ENCODE assay signal across 18 mouse cellular contexts in the genomic region with DNA sequence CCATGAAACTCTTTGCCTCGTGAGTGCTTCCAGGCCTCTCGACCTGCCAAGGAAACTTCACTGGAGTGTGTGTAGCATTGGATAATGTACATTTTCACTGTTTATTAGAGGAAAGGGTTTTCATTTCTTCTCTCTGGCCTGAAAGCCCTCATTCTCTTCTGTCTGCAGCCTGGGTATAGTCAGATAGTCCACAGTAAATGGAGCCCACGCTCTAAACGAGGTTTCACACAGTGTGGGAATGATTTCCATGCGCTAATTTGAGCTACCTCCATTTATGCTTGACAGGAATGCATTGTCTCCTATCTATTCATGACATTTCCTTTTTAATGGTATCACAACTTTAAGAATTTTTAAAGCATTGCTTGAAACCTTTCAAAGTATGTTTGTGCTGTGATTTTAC.
"Had no signal": no experiment of that assay in that cellular context is flagged by ENCODE, and none has a peak within 500 bp of the region (broad histone marks: within the 10 kb centered on the region; RNA-seq: fewer than 3 reads in every experiment).

No protein-coding gene starts in this region.

- H3K4me1 ChIP-seq: midbrain, embryonic 10.5 days; midbrain, embryonic 12.5 days; neural tube, embryonic 13.5 days; neural tube, embryonic 15.5 days had no signal

- H3K9ac ChIP-seq: lung, embryonic 14.5 days; midbrain, embryonic 12.5 days; neural tube, embryonic 13.5 days; neural tube, embryonic 15.5 days had no signal

- H3K27ac ChIP-seq: midbrain, embryonic 10.5 days; midbrain, embryonic 12.5 days; neural tube, embryonic 13.5 days; neural tube, embryonic 15.5 days had no signal

- H3K9me3 ChIP-seq: midbrain, embryonic 10.5 days; midbrain, embryonic 12.5 days; neural tube, embryonic 13.5 days; neural tube, embryonic 15.5 days had no signal

- H3K4me3 ChIP-seq: midbrain, embryonic 10.5 days; midbrain, embryonic 12.5 days; myocyte; neural tube, embryonic 13.5 days; neural tube, embryonic 15.5 days had no signal

- DNase-seq: lung, adult 18-20 months; lung, embryonic 14.5 days; lung, postnatal 10 days; lung, postnatal 4 days; midbrain, embryonic 14.5 days; retina, postnatal 1 day; right cerebral cortex, adult 18-20 months; right cerebral cortex, postnatal 25 days; right cerebral cortex, postnatal 4 days; spleen, adult 18-20 months; thymus, adult 2 months; thymus, postnatal 25 days; thymus, postnatal 4 days had no signal

- H3K36me3 ChIP-seq: midbrain, embryonic 10.5 days; midbrain, embryonic 12.5 days; neural tube, embryonic 13.5 days; neural tube, embryonic 15.5 days had no signal
